Mouse (Mus musculus) bone marrow macrophage, adult 2 months (primary cell): ENCODE results near the gene Gm29797. TPM values are rescaled to one million over a fixed set of nuclear protein-coding genes. Genes with fewer than 3 reads are reported as not detected.

Source experiments
- H3K27ac ChIP-seq: 2 replicates; pipeline ENCODE4 v1.5.1; 2012; ENCODE audit warnings: low read depth, low read length; ENCODE audit not compliant: insufficient read depth
- H3K4me1 ChIP-seq: 2 replicates; pipeline ENCODE4 v1.6.1; 2012; ENCODE audit warnings: low read length; ENCODE audit not compliant: control insufficient read depth, insufficient read depth
- H3K4me3 ChIP-seq: 2 replicates; pipeline ENCODE4 v1.5.1; 2012; ENCODE audit warnings: mild to moderate bottlenecking, low read length, moderate library complexity; ENCODE audit not compliant: insufficient read depth
- CTCF ChIP-seq: IDR thresholded peaks from 2 replicates; pipeline ENCODE4 v1.5.1; 2012; ENCODE audit warnings: low read depth, mild to moderate bottlenecking, low read length, moderate library complexity
- POLR2A ChIP-seq: IDR thresholded peaks from 2 replicates; pipeline ENCODE4 v1.6.1; 2012; ENCODE audit warnings: mild to moderate bottlenecking, low read depth, low read length, borderline replicate concordance
- polyA plus RNA-seq: library from polyadenylated mRNA; stranded (reverse); fragments of >200 nt; gene quantifications from 2 replicates; pipeline ENCODE4 v1.2.4, GENCODE M21; 2012; ENCODE audit not compliant: missing spikeins, insufficient read depth, insufficient read length

The Gm29797 gene
- not detected in 2 replicates for polyA plus RNA-seq

GRCm38 (mm10) chr2:181656734-181657133 is at the start of gene Gm29797:
Gene Gm29797 (plus strand): TSS chr2:181657034.
- H3K27ac ChIP-seq: no peak within 1 kb of the TSS
- H3K4me1 ChIP-seq: peaks cover 15% of the 10 kb centered on the region
- no peak within 1 kb of the TSS for H3K4me3 ChIP-seq
- TF ChIP-seq CTCF (no peak), POLR2A (no peak)

- no peak overlapping the region for H3K4me3 ChIP-seq
- TF ChIP-seq CTCF: no peak
- TF ChIP-seq POLR2A: no peak
- no peak overlapping the region for H3K27ac ChIP-seq
- no peaks in the 10 kb centered on the region for H3K4me1 ChIP-seq
Observed at GRCm38 (mm10) chr2:181618761-181619495, 37.9 kb upstream of the Gm29797 start.

GRCm38 (mm10) chr2:181623401-181623800 is 33.4 kb upstream of the Gm29797 start:
- TF ChIP-seq CTCF: no peak
- no peak for TF ChIP-seq POLR2A
- Histone ChIP-seq H3K27ac (no peak overlapping the region), H3K4me3 (no peak overlapping the region), H3K4me1 (no peaks in the 10 kb centered on the region)

- H3K4me3 ChIP-seq: no peak overlapping the region
- no peak overlapping the region for H3K27ac ChIP-seq
- H3K4me1 ChIP-seq: no peaks in the 10 kb centered on the region
- TF ChIP-seq POLR2A: no peak
- TF ChIP-seq CTCF: no peak
Observed at GRCm38 (mm10) chr2:181628471-181628870, 28.4 kb upstream of the Gm29797 start.

- Histone ChIP-seq H3K4me3 (no peak overlapping the region), H3K27ac (no peak overlapping the region), H3K4me1 (no peaks in the 10 kb centered on the region)
- TF ChIP-seq CTCF (no peak), POLR2A (no peak)
Observed at GRCm38 (mm10) chr2:181632624-181633023, 24.2 kb upstream of the Gm29797 start.

GRCm38 (mm10) chr2:181635865-181636264 is 21.0 kb upstream of the Gm29797 start:
- H3K4me3 ChIP-seq: no peak overlapping the region
- TF ChIP-seq CTCF (no peak), POLR2A (no peak)
- no peak overlapping the region for H3K27ac ChIP-seq

GRCm38 (mm10) chr2:181644361-181644760 is 12.5 kb upstream of the Gm29797 start:
- peaks cover 6% of the 10 kb centered on the region for H3K4me1 ChIP-seq
- no peak overlapping the region for H3K27ac ChIP-seq
- TF ChIP-seq POLR2A (no peak), CTCF (0 out of 2 replicates have a peak, but pooled peaks have one; percentile 29)
- H3K4me3 ChIP-seq: no peak overlapping the region

More at GRCm38 (mm10) chr2:181635865-181636264, 21.0 kb upstream of the Gm29797 start:
- peaks cover 4% of the 10 kb centered on the region for H3K4me1 ChIP-seq

- TF ChIP-seq POLR2A (no peak), CTCF (no peak)
- peaks cover 3% of the 10 kb centered on the region for H3K4me1 ChIP-seq
- no peak overlapping the region for H3K4me3 ChIP-seq
- H3K27ac ChIP-seq: no peak overlapping the region
Observed at GRCm38 (mm10) chr2:181645666-181646065, 11.2 kb upstream of the Gm29797 start.

GRCm38 (mm10) chr2:181646626-181647472 is 10.0 kb upstream of the Gm29797 start:
- Histone ChIP-seq H3K27ac (no peak overlapping the region), H3K4me1 (no peaks in the 10 kb centered on the region), H3K4me3 (no peak overlapping the region)
- TF ChIP-seq CTCF: no peak
- no peak for TF ChIP-seq POLR2A

GRCm38 (mm10) chr2:181648926-181649325 is 7.9 kb upstream of the Gm29797 start:
- H3K27ac ChIP-seq: no peak overlapping the region
- TF ChIP-seq CTCF (no peak), POLR2A (no peak)
- no peak overlapping the region for H3K4me3 ChIP-seq
- no peaks in the 10 kb centered on the region for H3K4me1 ChIP-seq
